Mouse (Mus musculus): Measurements from ENCODE around the gene Soat2.

- TF ChIP-seq POLR2A (IDR thresholded peaks at IDR 0.05; ENCODE audit: extremely low read depth, insufficient read depth, low read length) (no peak), CTCF (IDR thresholded peaks at IDR 0.05; ENCODE audit: low read depth, low read length) (no peak)
Measured at GRCm38 (mm10) chr15:102194439-102194838, 44.1 kb downstream of the Soat2 start.
